Mouse (Mus musculus): ENCODE results near the gene Kctd3.

- TF ChIP-seq POLR2A (IDR thresholded peaks at IDR 0.05; ENCODE audit: insufficient read depth, low read depth, low read length): no peak
- no peak for TF ChIP-seq CTCF (IDR thresholded peaks at IDR 0.05; ENCODE audit: insufficient read depth, low read depth, low read length)
These were observed 14.4 kb downstream of the Kctd3 start for GRCm38 (mm10) chr1:188993218-188993617.

All from olfactory bulb, adult 2 months (tissue).